Mouse (Mus musculus): ENCODE results near the gene Ppt2. TPM values are rescaled to one million over a fixed set of nuclear protein-coding genes. Genes with fewer than 3 reads are reported as not detected.

Ppt2 gene
- polyA plus RNA-seq (2016; fragmentation: Nextera tagmentation; extraction: Ambion mirVana), result 20.3 and 21.2 TPM in 2 replicates

- ATAC-seq (ENCODE audit: low FRiP score), result no peak
- peaks cover 64% of the 10 kb centered on the region for H3K4me1 ChIP-seq
Measured at GRCm38 (mm10) chr17:34627943-34628643, at the start of gene Ppt2. Ppt2 (minus strand) TSS chr17:34628510.

GRCm38 (mm10) chr17:34676671-34677070, 48.4 kb upstream of the Ppt2 start:
- no peaks in the 10 kb centered on the region for H3K36me3 ChIP-seq (replicated peaks)
- no peak overlapping the region for H3K4me3 ChIP-seq (replicated peaks)
- no peak overlapping the region for H3K4me2 ChIP-seq
- peaks cover 9% of the 10 kb centered on the region for H3K4me1 ChIP-seq
- peaks cover 64% of the 10 kb centered on the region for H3K27me3 ChIP-seq
- no peak overlapping the region for H3K9ac ChIP-seq
- H3K27ac ChIP-seq, result no peak overlapping the region
- H3K9me3 ChIP-seq, result 0 out of 2 replicates have a peak, but pooled peaks cover 2% of the 10 kb centered on the region
- 83% methylated on average over 12 of the region's 12 CpGs for WGBS
- no peak for ATAC-seq (ENCODE audit: low FRiP score)

More at GRCm38 (mm10) chr17:34627943-34628643, at the start of gene Ppt2:
- no peaks in the 10 kb centered on the region for H3K9me3 ChIP-seq
- WGBS, result 6% methylated on average over 29 of the region's 29 CpGs
- peak within 1 kb of the TSS; percentile 92 for H3K27ac ChIP-seq
- peaks cover under 1% of the 10 kb centered on the region; the same call in 1 of the 2 replicates for H3K36me3 ChIP-seq (replicated peaks)
- peak within 1 kb of the TSS; percentile 73 for H3K9ac ChIP-seq
- H3K4me3 ChIP-seq (replicated peaks), result peak within 1 kb of the TSS; percentile 71
- peak within 1 kb of the TSS; percentile 87 for H3K4me2 ChIP-seq
- H3K27me3 ChIP-seq, result peaks cover 43% of the 10 kb centered on the region

GRCm38 (mm10) chr17:34676093-34676460, 47.8 kb upstream of the Ppt2 start:
- WGBS, result 88% methylated on average over 6 of the region's 6 CpGs
- Histone ChIP-seq H3K27me3 (peaks cover 70% of the 10 kb centered on the region), H3K9ac (no peak overlapping the region)

GRCm38 (mm10) chr17:34675205-34676092, 47.1 kb upstream of the Ppt2 start:
- H3K9ac ChIP-seq, result no peak overlapping the region
- ATAC-seq (ENCODE audit: low FRiP score), result no peak
- peaks cover 13% of the 10 kb centered on the region for H3K4me1 ChIP-seq
- 76% methylated on average over 13 of the region's 13 CpGs for WGBS
- H3K27ac ChIP-seq, result no peak overlapping the region
- no peak overlapping the region for H3K4me2 ChIP-seq
- 0 out of 2 replicates have a peak, but pooled peaks cover 2% of the 10 kb centered on the region for H3K9me3 ChIP-seq
- no peaks in the 10 kb centered on the region for H3K36me3 ChIP-seq (replicated peaks)
- peaks cover 74% of the 10 kb centered on the region for H3K27me3 ChIP-seq
- no peak overlapping the region for H3K4me3 ChIP-seq (replicated peaks)

More at GRCm38 (mm10) chr17:34676093-34676460, 47.8 kb upstream of the Ppt2 start:
- Histone ChIP-seq H3K4me1 (peaks cover 13% of the 10 kb centered on the region), H3K4me2 (no peak overlapping the region), H3K27ac (no peak overlapping the region), H3K4me3 (replicated peaks) (no peak overlapping the region), H3K36me3 (replicated peaks) (no peaks in the 10 kb centered on the region), H3K9me3 (0 out of 2 replicates have a peak, but pooled peaks cover 2% of the 10 kb centered on the region)
- ATAC-seq (ENCODE audit: low FRiP score), result no peak

GRCm38 (mm10) chr17:34674524-34675204, 46.4 kb upstream of the Ppt2 start:
- WGBS, result 72% methylated on average over 11 of the region's 11 CpGs
- H3K4me3 ChIP-seq (replicated peaks), result no peak overlapping the region
- no peaks in the 10 kb centered on the region for H3K36me3 ChIP-seq (replicated peaks)
- H3K9ac ChIP-seq, result no peak overlapping the region
- H3K27ac ChIP-seq, result no peak overlapping the region
- ATAC-seq (ENCODE audit: low FRiP score), result no peak
- H3K4me1 ChIP-seq, result peaks cover 13% of the 10 kb centered on the region
- H3K27me3 ChIP-seq, result peaks cover 74% of the 10 kb centered on the region
- H3K9me3 ChIP-seq, result 0 out of 2 replicates have a peak, but pooled peaks cover 2% of the 10 kb centered on the region
- H3K4me2 ChIP-seq, result no peak overlapping the region

- H3K9ac ChIP-seq, result no peak overlapping the region
- H3K4me1 ChIP-seq, result peaks cover 13% of the 10 kb centered on the region
- no peak for ATAC-seq (ENCODE audit: low FRiP score)
- WGBS, result 92% methylated on average over 7 of the region's 7 CpGs
- H3K36me3 ChIP-seq (replicated peaks), result no peaks in the 10 kb centered on the region
- H3K4me3 ChIP-seq (replicated peaks), result no peak overlapping the region
- no peak overlapping the region for H3K4me2 ChIP-seq
- peaks cover 80% of the 10 kb centered on the region for H3K27me3 ChIP-seq
- H3K9me3 ChIP-seq, result 0 out of 2 replicates have a peak, but pooled peaks cover 2% of the 10 kb centered on the region
- no peak overlapping the region for H3K27ac ChIP-seq
Measured at GRCm38 (mm10) chr17:34673139-34673538, 44.8 kb upstream of the Ppt2 start.

GRCm38 (mm10) chr17:34672246-34672792, 44.0 kb upstream of the Ppt2 start:
- Histone ChIP-seq H3K4me3 (replicated peaks) (peak overlapping the region; percentile 39), H3K9me3 (0 out of 2 replicates have a peak, but pooled peaks cover 2% of the 10 kb centered on the region), H3K9ac (0 out of 2 replicates have a peak overlapping the region, but pooled peaks have one; percentile 33), H3K27me3 (peaks cover 82% of the 10 kb centered on the region), H3K4me1 (peaks cover 13% of the 10 kb centered on the region), H3K36me3 (replicated peaks) (no peaks in the 10 kb centered on the region), H3K4me2 (peak overlapping the region; percentile 63), H3K27ac (no peak overlapping the region)
- WGBS, result 31% methylated on average over 49 of the region's 49 CpGs
- peak; percentile 39; the same call in 1 of the 2 replicates for ATAC-seq (ENCODE audit: low FRiP score)

GRCm38 (mm10) chr17:34671151-34672066, 43.1 kb upstream of the Ppt2 start:
- H3K4me3 ChIP-seq (replicated peaks), result peak overlapping the region; percentile 39
- H3K9ac ChIP-seq, result peak overlapping the region; percentile 33; the same call in 1 of the 2 replicates
- no peaks in the 10 kb centered on the region for H3K36me3 ChIP-seq (replicated peaks)
- peak overlapping the region; percentile 63 for H3K4me2 ChIP-seq
- H3K27me3 ChIP-seq, result peaks cover 80% of the 10 kb centered on the region
- WGBS, result 7% methylated on average over 93 of the region's 93 CpGs
- H3K27ac ChIP-seq, result no peak overlapping the region
- H3K4me1 ChIP-seq, result peaks cover 13% of the 10 kb centered on the region
- 0 out of 2 replicates have a peak, but pooled peaks cover 2% of the 10 kb centered on the region for H3K9me3 ChIP-seq
- peak; percentile 39; the same call in 1 of the 2 replicates for ATAC-seq (ENCODE audit: low FRiP score)

- Histone ChIP-seq H3K36me3 (replicated peaks) (no peaks in the 10 kb centered on the region), H3K9ac (no peak within 1 kb of the TSS), H3K27me3 (peaks cover 80% of the 10 kb centered on the region), H3K27ac (no peak within 1 kb of the TSS), H3K4me3 (replicated peaks) (peak within 1 kb of the TSS; percentile 39), H3K4me2 (peak within 1 kb of the TSS; percentile 63), H3K4me1 (peaks cover 13% of the 10 kb centered on the region), H3K9me3 (0 out of 2 replicates have a peak, but pooled peaks cover 2% of the 10 kb centered on the region)
- ATAC-seq (ENCODE audit: low FRiP score), result no peak
- 59% methylated on average over 7 of the region's 7 CpGs for WGBS
Measured at GRCm38 (mm10) chr17:34670235-34670634, 41.9 kb upstream of the Ppt2 start, which contains the start of gene Tnxb. Tnxb (plus strand) TSS chr17:34670535.

- WGBS, result 76% methylated on average over 7 of the region's 7 CpGs
- peaks cover 68% of the 10 kb centered on the region for H3K27me3 ChIP-seq
Measured at GRCm38 (mm10) chr17:34664472-34664871, 36.2 kb upstream of the Ppt2 start.

More at GRCm38 (mm10) chr17:34664472-34664871, 36.2 kb upstream of the Ppt2 start:
- no peak overlapping the region for H3K4me2 ChIP-seq
- H3K4me1 ChIP-seq, result peaks cover 6% of the 10 kb centered on the region; the same call in 1 of the 2 replicates
- H3K4me3 ChIP-seq (replicated peaks), result no peak overlapping the region
- no peaks in the 10 kb centered on the region for H3K36me3 ChIP-seq (replicated peaks)
- no peaks in the 10 kb centered on the region for H3K9me3 ChIP-seq
- no peak overlapping the region for H3K27ac ChIP-seq
- no peak for ATAC-seq (ENCODE audit: low FRiP score)
- no peak overlapping the region for H3K9ac ChIP-seq

Data from forebrain, embryonic 12.5 days (tissue).